Mouse (Mus musculus): ENCODE results near the gene 1110059E24Rik. TPM values are rescaled to one million over a fixed set of nuclear protein-coding genes. Genes with fewer than 3 reads are reported as not detected.

1110059E24Rik gene
- polyA plus RNA-seq, 2 experiments = 35.0 to 55.0 TPM

- 85% methylated on average over 6 of the region's 6 CpGs for WGBS
- Histone ChIP-seq H3K4me2 (replicated peaks; ENCODE audit: low read depth, low read length, severe bottlenecking) (no peak overlapping the region), H3K36me3 (ENCODE audit: control insufficient read depth, insufficient read depth, low read length) (no peaks in the 10 kb centered on the region), H3K4me1 (ENCODE audit: control insufficient read depth, insufficient read depth, low read length) (no peaks in the 10 kb centered on the region), H3K4me3 (replicated peaks; ENCODE audit: low read length) (no peak overlapping the region), H3K27ac (replicated peaks; ENCODE audit: low read depth, low read length) (no peak overlapping the region), H3K9ac (ENCODE audit: low read depth, low read length, severe bottlenecking) (no peak overlapping the region), H3K27me3 (ENCODE audit: control insufficient read depth, insufficient read depth, low read length) (no peaks in the 10 kb centered on the region), H3K9me3 (ENCODE audit: control insufficient read depth, low read length) (no peaks in the 10 kb centered on the region)
- TF ChIP-seq POLR2A (IDR thresholded peaks at IDR 0.05; ENCODE audit: borderline replicate concordance, extremely low read depth, insufficient read depth, insufficient read length) = no peak
- no peak for ATAC-seq (ENCODE audit: low FRiP score, low read depth)
- DNase-seq (ENCODE audit: low spot score) = no peak
These were observed 6.6 kb downstream of the 1110059E24Rik start for GRCm38 (mm10) chr19:21646142-21646541.

- Histone ChIP-seq H3K9me3 (ENCODE audit: control insufficient read depth, low read length) (no peaks in the 10 kb centered on the region), H3K4me2 (replicated peaks; ENCODE audit: low read depth, low read length, severe bottlenecking) (no peak overlapping the region), H3K36me3 (ENCODE audit: control insufficient read depth, insufficient read depth, low read length) (no peaks in the 10 kb centered on the region), H3K27ac (replicated peaks; ENCODE audit: low read depth, low read length) (no peak overlapping the region), H3K9ac (ENCODE audit: low read depth, low read length, severe bottlenecking) (no peak overlapping the region), H3K4me1 (ENCODE audit: control insufficient read depth, insufficient read depth, low read length) (no peaks in the 10 kb centered on the region), H3K27me3 (ENCODE audit: control insufficient read depth, insufficient read depth, low read length) (no peaks in the 10 kb centered on the region), H3K4me3 (replicated peaks; ENCODE audit: low read length) (no peak overlapping the region)
- DNase-seq (ENCODE audit: low spot score) = no peak
- no peak for TF ChIP-seq POLR2A (IDR thresholded peaks at IDR 0.05; ENCODE audit: borderline replicate concordance, extremely low read depth, insufficient read depth, insufficient read length)
- 67% methylated on average over 4 of the region's 4 CpGs for WGBS
- no peak for ATAC-seq (ENCODE audit: low FRiP score, low read depth)
These were observed 7.5 kb downstream of the 1110059E24Rik start for GRCm38 (mm10) chr19:21645301-21645700.

- DNase-seq (ENCODE audit: low spot score) = no peak
- Histone ChIP-seq H3K27me3 (ENCODE audit: control insufficient read depth, insufficient read depth, low read length) (no peaks in the 10 kb centered on the region), H3K4me3 (replicated peaks; ENCODE audit: low read length) (no peak overlapping the region), H3K36me3 (ENCODE audit: control insufficient read depth, insufficient read depth, low read length) (no peaks in the 10 kb centered on the region), H3K9me3 (ENCODE audit: control insufficient read depth, low read length) (no peaks in the 10 kb centered on the region), H3K9ac (ENCODE audit: low read depth, low read length, severe bottlenecking) (no peak overlapping the region), H3K4me1 (ENCODE audit: control insufficient read depth, insufficient read depth, low read length) (no peaks in the 10 kb centered on the region), H3K27ac (replicated peaks; ENCODE audit: low read depth, low read length) (no peak overlapping the region), H3K4me2 (replicated peaks; ENCODE audit: low read depth, low read length, severe bottlenecking) (no peak overlapping the region)
- 84% methylated on average over 1 of the region's 1 CpGs for WGBS
- TF ChIP-seq POLR2A (IDR thresholded peaks at IDR 0.05; ENCODE audit: borderline replicate concordance, extremely low read depth, insufficient read depth, insufficient read length) = no peak
- no peak for ATAC-seq (ENCODE audit: low FRiP score, low read depth)
These were observed 8.8 kb downstream of the 1110059E24Rik start for GRCm38 (mm10) chr19:21643935-21644334.

GRCm38 (mm10) chr19:21637672-21638071, 15.1 kb downstream of the 1110059E24Rik start:
- DNase-seq (ENCODE audit: low spot score) (no peak), ATAC-seq (ENCODE audit: low FRiP score, low read depth) (no peak)
- Histone ChIP-seq H3K27me3 (ENCODE audit: control insufficient read depth, insufficient read depth, low read length) (no peaks in the 10 kb centered on the region), H3K4me1 (ENCODE audit: control insufficient read depth, insufficient read depth, low read length) (no peaks in the 10 kb centered on the region), H3K4me2 (replicated peaks; ENCODE audit: low read depth, low read length, severe bottlenecking) (no peak overlapping the region), H3K27ac (replicated peaks; ENCODE audit: low read depth, low read length) (no peak overlapping the region), H3K9ac (ENCODE audit: low read depth, low read length, severe bottlenecking) (no peak overlapping the region), H3K9me3 (ENCODE audit: control insufficient read depth, low read length) (no peaks in the 10 kb centered on the region), H3K36me3 (ENCODE audit: control insufficient read depth, insufficient read depth, low read length) (no peaks in the 10 kb centered on the region), H3K4me3 (replicated peaks; ENCODE audit: low read length) (no peak overlapping the region)
- TF ChIP-seq POLR2A (IDR thresholded peaks at IDR 0.05; ENCODE audit: borderline replicate concordance, extremely low read depth, insufficient read depth, insufficient read length) = no peak
- WGBS = 54% methylated on average over 7 of the region's 7 CpGs

GRCm38 (mm10) chr19:21636907-21637306, 15.9 kb downstream of the 1110059E24Rik start:
- H3K27ac ChIP-seq (replicated peaks; ENCODE audit: low read depth, low read length) = no peak overlapping the region
- ATAC-seq (ENCODE audit: low FRiP score, low read depth) (no peak), DNase-seq (ENCODE audit: low spot score) (no peak)
- H3K27me3 ChIP-seq (ENCODE audit: control insufficient read depth, insufficient read depth, low read length) = no peaks in the 10 kb centered on the region
- H3K4me2 ChIP-seq (replicated peaks; ENCODE audit: low read depth, low read length, severe bottlenecking) = no peak overlapping the region
- no peaks in the 10 kb centered on the region for H3K36me3 ChIP-seq (ENCODE audit: control insufficient read depth, insufficient read depth, low read length)
- TF ChIP-seq POLR2A (IDR thresholded peaks at IDR 0.05; ENCODE audit: borderline replicate concordance, extremely low read depth, insufficient read depth, insufficient read length) = no peak
- no peaks in the 10 kb centered on the region for H3K4me1 ChIP-seq (ENCODE audit: control insufficient read depth, insufficient read depth, low read length)
- H3K9me3 ChIP-seq (ENCODE audit: control insufficient read depth, low read length) = no peaks in the 10 kb centered on the region
- no peak overlapping the region for H3K4me3 ChIP-seq (replicated peaks; ENCODE audit: low read length)
- 51% methylated on average over 3 of the region's 3 CpGs for WGBS
- H3K9ac ChIP-seq (ENCODE audit: low read depth, low read length, severe bottlenecking) = no peak overlapping the region

GRCm38 (mm10) chr19:21635406-21635805, 17.4 kb downstream of the 1110059E24Rik start:
- Histone ChIP-seq H3K9me3 (ENCODE audit: control insufficient read depth, low read length) (no peaks in the 10 kb centered on the region), H3K9ac (ENCODE audit: low read depth, low read length, severe bottlenecking) (no peak overlapping the region), H3K27ac (replicated peaks; ENCODE audit: low read depth, low read length) (no peak overlapping the region), H3K27me3 (ENCODE audit: control insufficient read depth, insufficient read depth, low read length) (no peaks in the 10 kb centered on the region), H3K4me3 (replicated peaks; ENCODE audit: low read length) (no peak overlapping the region), H3K36me3 (ENCODE audit: control insufficient read depth, insufficient read depth, low read length) (no peaks in the 10 kb centered on the region), H3K4me1 (ENCODE audit: control insufficient read depth, insufficient read depth, low read length) (no peaks in the 10 kb centered on the region), H3K4me2 (replicated peaks; ENCODE audit: low read depth, low read length, severe bottlenecking) (no peak overlapping the region)
- no peak for DNase-seq (ENCODE audit: low spot score)
- ATAC-seq (ENCODE audit: low FRiP score, low read depth) = no peak
- TF ChIP-seq POLR2A (IDR thresholded peaks at IDR 0.05; ENCODE audit: borderline replicate concordance, extremely low read depth, insufficient read depth, insufficient read length) = no peak
- WGBS = 90% methylated on average over 2 of the region's 2 CpGs

Measured in limb, embryonic 14.5 days (tissue).